Mouse (Mus musculus): ENCODE data around the gene Commd4. TPM values are rescaled to one million over a fixed set of nuclear protein-coding genes. Genes with fewer than 3 reads are reported as not detected.

Gene Commd4
- 100 to 1,000 TPM in 1 of 2 experiments, 10 to 100 TPM in 1; 94.2 to 109 TPM for polyA plus RNA-seq (2012; fragmentation: generic; extraction: Trizol)

GRCm38 (mm10) chr9:57158013-57158470, at the start of gene Commd4:
Gene Commd4 (minus strand): TSS chr9:57158331.

GRCm38 (mm10) chr9:57148144-57148878, 9.8 kb downstream of the Commd4 start, which contains the start of gene Neil1:
Gene Neil1 (minus strand): TSS chr9:57148305.

GRCm38 (mm10) chr9:57130577-57131433, 27.3 kb downstream of the Commd4 start, which contains the start of gene Man2c1:
Gene Man2c1 (plus strand): TSS chr9:57130690.

Other genes with a start within 250 kb of the Commd4 start
- gene Snx33, start 230.0 kb downstream of the Commd4 start, polyA plus RNA-seq (2012; fragmentation: generic; extraction: Trizol), result 10 to 100 TPM in 1 of 2 experiments, 1 to 10 TPM in 1; 3.1 to 16.5 TPM
- gene Imp3, start 220.9 kb downstream of the Commd4 start, polyA plus RNA-seq (2012; fragmentation: generic; extraction: Trizol), result 100 to 1,000 TPM; 122 to 125 TPM
- gene Snupn, start 207.5 kb downstream of the Commd4 start, polyA plus RNA-seq (2012; fragmentation: generic; extraction: Trizol), result 1 to 10 TPM; 1.8 to 7.1 TPM
- gene Ptpn9, start 163.4 kb downstream of the Commd4 start, polyA plus RNA-seq (2012; fragmentation: generic; extraction: Trizol), result 10 to 100 TPM in 1 of 2 experiments, 1 to 10 TPM in 1; 3.8 to 18.0 TPM
- 10 to 100 TPM in 1 of 2 experiments, 1 to 10 TPM in 1; 1.8 to 15.3 TPM for gene Sin3a, start 86.3 kb downstream of the Commd4 start, polyA plus RNA-seq (2012; fragmentation: generic; extraction: Trizol)
- gene Man2c1, start 27.6 kb downstream of the Commd4 start, polyA plus RNA-seq (2012; fragmentation: generic; extraction: Trizol), result 10 to 100 TPM; 38.0 to 60.2 TPM
- gene Neil1, start 10.0 kb downstream of the Commd4 start, polyA plus RNA-seq (2012; fragmentation: generic; extraction: Trizol), result 1 to 10 TPM; 2.2 to 6.4 TPM
- gene Trcg1, start 78.2 kb upstream of the Commd4 start, polyA plus RNA-seq (2012; fragmentation: generic; extraction: Trizol), result under 1 TPM in 1 of 2 experiments, not detected in 1; 0.05 TPM
- gene 1700017B05Rik, start 104.3 kb upstream of the Commd4 start, polyA plus RNA-seq (2012; fragmentation: generic; extraction: Trizol), result 10 to 100 TPM; 34.2 to 47.3 TPM

Measured in C3H10T1/2 (cell line).